Mouse (Mus musculus): ENCODE data around the gene Fam117a.

Fam117a gene

GRCm38 (mm10) chr11:95365596-95365995 is 28.8 kb downstream of the Fam117a start:
- no peak for DNase-seq (ENCODE audit: low spot score in 2 of 2)

- DNase-seq (ENCODE audit: low spot score in 2 of 2), result peak in 1 of 2 experiments; percentile 38
Measured at GRCm38 (mm10) chr11:95366280-95366897, 29.6 kb downstream of the Fam117a start.

GRCm38 (mm10) chr11:95367011-95367735 is 30.4 kb downstream of the Fam117a start:
- peak; percentile 65 to 71 for DNase-seq (ENCODE audit: low spot score in 2 of 2)

- DNase-seq (ENCODE audit: low spot score in 2 of 2), result no peak
Measured at GRCm38 (mm10) chr11:95368231-95368823, 31.5 kb downstream of the Fam117a start.

GRCm38 (mm10) chr11:95368871-95369270 is 32.1 kb downstream of the Fam117a start:
- no peak for DNase-seq (ENCODE audit: low spot score in 2 of 2)

GRCm38 (mm10) chr11:95369964-95370890 is 33.4 kb downstream of the Fam117a start:
- DNase-seq (ENCODE audit: low spot score in 2 of 2), result no peak

GRCm38 (mm10) chr11:95371182-95371581 is 34.4 kb downstream of the Fam117a start:
- no peak for DNase-seq (ENCODE audit: low spot score in 2 of 2)

GRCm38 (mm10) chr11:95378926-95379325 is 42.1 kb downstream of the Fam117a start:
- no peak for DNase-seq (ENCODE audit: low spot score in 2 of 2)

- no peak for DNase-seq (ENCODE audit: low spot score in 2 of 2)
Measured at GRCm38 (mm10) chr11:95379552-95379951, 42.7 kb downstream of the Fam117a start.

- DNase-seq (ENCODE audit: low spot score in 2 of 2), result no peak
Measured at GRCm38 (mm10) chr11:95380711-95381110, 43.9 kb downstream of the Fam117a start.

GRCm38 (mm10) chr11:95381146-95381545 is 44.3 kb downstream of the Fam117a start:
- no peak for DNase-seq (ENCODE audit: low spot score in 2 of 2)

GRCm38 (mm10) chr11:95383331-95383986 is 46.6 kb downstream of the Fam117a start:
- no peak for DNase-seq (ENCODE audit: low spot score in 2 of 2)

GRCm38 (mm10) chr11:95384004-95384318 is 47.1 kb downstream of the Fam117a start:
- DNase-seq (ENCODE audit: low spot score in 2 of 2), result no peak

GRCm38 (mm10) chr11:95384319-95384972 is 47.6 kb downstream of the Fam117a start, which contains the start of gene Slc35b1:
Gene Slc35b1 (plus strand): TSS chr11:95384692.
- DNase-seq (ENCODE audit: low spot score in 2 of 2), result peak; percentile 87 to 93

- no peak for DNase-seq (ENCODE audit: low spot score in 2 of 2)
Measured at GRCm38 (mm10) chr11:95384973-95385320, 48.1 kb downstream of the Fam117a start.

- DNase-seq (ENCODE audit: low spot score in 2 of 2), result no peak
Measured at GRCm38 (mm10) chr11:95387354-95387753, 50.5 kb downstream of the Fam117a start.

- DNase-seq (ENCODE audit: low spot score in 2 of 2), result no peak
Measured at GRCm38 (mm10) chr11:95389006-95389405, 52.2 kb downstream of the Fam117a start.

- DNase-seq (ENCODE audit: low spot score in 2 of 2), result no peak
Measured at GRCm38 (mm10) chr11:95390420-95390819, 53.6 kb downstream of the Fam117a start.

GRCm38 (mm10) chr11:95391201-95391600 is 54.4 kb downstream of the Fam117a start:
- DNase-seq (ENCODE audit: low spot score in 2 of 2), result no peak

GRCm38 (mm10) chr11:95391743-95392142 is 54.9 kb downstream of the Fam117a start:
- no peak for DNase-seq (ENCODE audit: low spot score in 2 of 2)

- DNase-seq (ENCODE audit: low spot score in 2 of 2), result peak; percentile 62 to 69
Measured at GRCm38 (mm10) chr11:95392223-95392667, 55.4 kb downstream of the Fam117a start.

Measured in thymus, postnatal 10 days (tissue).